Mouse (Mus musculus) brain, embryonic 14.5 days (tissue): ENCODE data around the gene Cnpy3.

ENCODE experiments used
- CTCF ChIP-seq: fragments of 200-500 bp; IDR thresholded peaks from 2 replicates; pipeline ENCODE4 v1.5.1; 2012; ENCODE audit warnings: inconsistent platforms, mild to moderate bottlenecking, moderate library complexity, borderline replicate concordance; ENCODE audit not compliant: insufficient read depth, insufficient read length; ENCODE audit errors: extremely low read depth
- POLR2A ChIP-seq: fragments of 200-500 bp; IDR thresholded peaks from 2 replicates; pipeline ENCODE4 v1.6.1; 2012; ENCODE audit warnings: mild to moderate bottlenecking, inconsistent platforms, borderline replicate concordance; ENCODE audit not compliant: poor library complexity, insufficient read depth, insufficient read length, severe bottlenecking; ENCODE audit errors: extremely low read depth

- TF ChIP-seq CTCF (no peak), POLR2A (no peak)
Measured at GRCm38 (mm10) chr17:46771616-46772015, 19.6 kb upstream of the Cnpy3 start.
